Mouse (Mus musculus): ENCODE results near the gene Gm11639.
"Not testable (repeated sequence)": the region's sequence is repeated elsewhere in the genome, so short reads cannot be mapped to it uniquely, and the experiment has no call there.

Gene Gm11639

GRCm38 (mm10) chr11:105121792-105122191, 436.3 kb downstream of the Gm11639 start:
- DNase-seq, result not testable (repeated sequence)

- DNase-seq, result peak; percentile 63
Measured at GRCm38 (mm10) chr11:105123986-105124385, 438.5 kb downstream of the Gm11639 start.

GRCm38 (mm10) chr11:105125735-105126519, 440.4 kb downstream of the Gm11639 start, which contains the start of gene Mettl2:
TSS of gene Mettl2 (plus strand) at chr11:105126425.
- DNase-seq, result peak; percentile 87

GRCm38 (mm10) chr11:105126520-105127029, 441.1 kb downstream of the Gm11639 start:
- DNase-seq, result no peak

GRCm38 (mm10) chr11:105135692-105136091, 450.2 kb downstream of the Gm11639 start:
- no peak for DNase-seq

GRCm38 (mm10) chr11:105137255-105137654, 451.7 kb downstream of the Gm11639 start:
- DNase-seq, result not testable (repeated sequence)

- DNase-seq, result not testable (repeated sequence)
Measured at GRCm38 (mm10) chr11:105140512-105140911, 455.0 kb downstream of the Gm11639 start.

- no peak for DNase-seq
Measured at GRCm38 (mm10) chr11:105141115-105141514, 455.6 kb downstream of the Gm11639 start.

- no peak for DNase-seq
Measured at GRCm38 (mm10) chr11:105143564-105143963, 458.1 kb downstream of the Gm11639 start.

GRCm38 (mm10) chr11:105144084-105144483, 458.6 kb downstream of the Gm11639 start:
- no peak for DNase-seq

- DNase-seq, result peak; percentile 39
Measured at GRCm38 (mm10) chr11:105144508-105145210, 459.2 kb downstream of the Gm11639 start.

- DNase-seq, result no peak
Measured at GRCm38 (mm10) chr11:105145211-105145610, 459.7 kb downstream of the Gm11639 start.

- no peak for DNase-seq
Measured at GRCm38 (mm10) chr11:105146593-105146992, 461.1 kb downstream of the Gm11639 start, which contains the start of gene Gm10842. TSS of gene Gm10842 (plus strand) at chr11:105146893.

GRCm38 (mm10) chr11:105149353-105149752, 463.8 kb downstream of the Gm11639 start:
- DNase-seq, result no peak

- no peak for DNase-seq
Measured at GRCm38 (mm10) chr11:105149766-105150165, 464.3 kb downstream of the Gm11639 start.

GRCm38 (mm10) chr11:105150691-105151090, 465.2 kb downstream of the Gm11639 start:
- DNase-seq, result no peak

GRCm38 (mm10) chr11:105151226-105152016, 465.9 kb downstream of the Gm11639 start:
- DNase-seq, result no peak

GRCm38 (mm10) chr11:105152017-105152300, 466.5 kb downstream of the Gm11639 start:
- DNase-seq, result no peak

GRCm38 (mm10) chr11:105152357-105152899, 466.9 kb downstream of the Gm11639 start:
- DNase-seq, result no peak

- peak; percentile 69 for DNase-seq
Measured at GRCm38 (mm10) chr11:105153068-105153833, 467.7 kb downstream of the Gm11639 start.

GRCm38 (mm10) chr11:105155915-105156314, 470.4 kb downstream of the Gm11639 start:
- DNase-seq, result no peak

GRCm38 (mm10) chr11:105156748-105157267, 471.3 kb downstream of the Gm11639 start:
- no peak for DNase-seq
